Mouse (Mus musculus): ENCODE data around the gene Phf21b. TPM values are rescaled to one million over a fixed set of nuclear protein-coding genes. Genes with fewer than 3 reads are reported as not detected.
A peak's percentile ranks its signal among the peaks of the same experiment; 100 is the strongest.
"Not testable (repeated sequence)": the region's sequence is repeated elsewhere in the genome, so short reads cannot be mapped to it uniquely, and the experiment has no call there.

The Phf21b gene
- total RNA-seq (2021): 10 to 100 TPM; 11.6 to 13.8 TPM
- long read RNA-seq, partial matches to known transcripts: 0 of 2 reads
- long read RNA-seq, other reads (novel, unspliced or antisense): 2 of 2 reads

GRCm38 (mm10) chr15:84856006-84856995 is at the start of gene Phf21b:
TSS of gene Phf21b (minus strand) at chr15:84856049.
- DNase-seq (ENCODE audit: low spot score in 2 of 2): peak; percentile 82 to 92

GRCm38 (mm10) chr15:84903843-84904385 is 48.1 kb upstream of the Phf21b start:
- no peak for DNase-seq (ENCODE audit: low spot score in 2 of 2)

- peak; percentile 18 to 29 for DNase-seq (ENCODE audit: low spot score in 2 of 2)
These were observed 42.2 kb upstream of the Phf21b start for GRCm38 (mm10) chr15:84898077-84898476.

- no peak for DNase-seq (ENCODE audit: low spot score in 2 of 2)
These were observed 40.8 kb upstream of the Phf21b start for GRCm38 (mm10) chr15:84896664-84897063.

- not testable (repeated sequence) for DNase-seq (ENCODE audit: low spot score in 2 of 2)
These were observed 40.4 kb upstream of the Phf21b start for GRCm38 (mm10) chr15:84896216-84896615.

GRCm38 (mm10) chr15:84891658-84892057 is 35.8 kb upstream of the Phf21b start:
- peak; percentile 72 to 79 for DNase-seq (ENCODE audit: low spot score in 2 of 2)

- no peak for DNase-seq (ENCODE audit: low spot score in 2 of 2)
These were observed 35.4 kb upstream of the Phf21b start for GRCm38 (mm10) chr15:84891246-84891645.

- peak; percentile 25 to 30 for DNase-seq (ENCODE audit: low spot score in 2 of 2)
These were observed 32.2 kb upstream of the Phf21b start for GRCm38 (mm10) chr15:84888066-84888465.

- no peak for DNase-seq (ENCODE audit: low spot score in 2 of 2)
These were observed 21.4 kb upstream of the Phf21b start for GRCm38 (mm10) chr15:84877029-84877815.

- DNase-seq (ENCODE audit: low spot score in 2 of 2): peak in 1 of 2 experiments; percentile 14
These were observed 18.0 kb upstream of the Phf21b start for GRCm38 (mm10) chr15:84873867-84874266.

- no peak for DNase-seq (ENCODE audit: low spot score in 2 of 2)
These were observed 17.2 kb upstream of the Phf21b start for GRCm38 (mm10) chr15:84873079-84873478.

- no peak for DNase-seq (ENCODE audit: low spot score in 2 of 2)
These were observed 16.0 kb upstream of the Phf21b start for GRCm38 (mm10) chr15:84871802-84872201.

- no peak for DNase-seq (ENCODE audit: low spot score in 2 of 2)
These were observed 6.1 kb upstream of the Phf21b start for GRCm38 (mm10) chr15:84861911-84862310.

- DNase-seq (ENCODE audit: low spot score in 2 of 2): no peak
These were observed 1.8 kb upstream of the Phf21b start for GRCm38 (mm10) chr15:84857623-84858022.

GRCm38 (mm10) chr15:84854921-84855901 is 638 bp downstream of the Phf21b start:
- peak; percentile 56 to 66 for DNase-seq (ENCODE audit: low spot score in 2 of 2)

GRCm38 (mm10) chr15:84854171-84854811 is 1.6 kb downstream of the Phf21b start:
- DNase-seq (ENCODE audit: low spot score in 2 of 2): peak; percentile 41 to 47

GRCm38 (mm10) chr15:84853261-84854137 is 2.4 kb downstream of the Phf21b start:
- DNase-seq (ENCODE audit: low spot score in 2 of 2): peak; percentile 80 to 88

- DNase-seq (ENCODE audit: low spot score in 2 of 2): peak; percentile 37 to 60
These were observed 3.3 kb downstream of the Phf21b start for GRCm38 (mm10) chr15:84852457-84853070.

Data from layer of hippocampus, postnatal 10 days (tissue).